26 mouse cellular contexts compared by ENCODE assay signal in the genomic region with DNA sequence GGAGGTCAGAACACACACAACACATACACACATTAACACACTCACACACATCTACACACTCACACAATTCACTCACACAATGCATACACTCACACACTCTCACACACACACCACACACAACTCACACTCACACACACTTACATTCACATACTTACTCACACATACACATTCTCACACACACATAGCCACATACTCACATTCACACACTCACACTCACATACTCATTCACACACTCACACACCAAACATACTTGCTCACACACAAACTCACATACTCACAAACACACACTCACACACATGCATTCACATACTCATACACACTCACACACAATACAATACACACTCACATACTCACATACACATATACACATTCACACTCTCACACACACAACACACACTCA. TPM values are rescaled to one million over a fixed set of nuclear protein-coding genes. Genes with fewer than 3 reads are reported as not detected.
"Had no signal": no experiment of that assay in that cellular context is flagged by ENCODE, and none has a peak within 500 bp of the region (broad histone marks: within the 10 kb centered on the region; RNA-seq: fewer than 3 reads in every experiment).

No protein-coding gene starts in this region.

- H3K27ac ChIP-seq: heart, adult 2 months; heart, embryonic 13.5 days; heart, embryonic 15.5 days; hindbrain, embryonic 15.5 days; hindbrain, postnatal 0 days; kidney, embryonic 15.5 days; kidney, postnatal 0 days; limb, embryonic 13.5 days; limb, embryonic 15.5 days; liver, embryonic 12.5 days; liver, embryonic 14.5 days had no signal

- H3K36me3 ChIP-seq: heart, embryonic 13.5 days; heart, embryonic 15.5 days; hindbrain, embryonic 15.5 days; kidney, embryonic 15.5 days; limb, embryonic 13.5 days; limb, embryonic 15.5 days; liver, embryonic 12.5 days had no signal

- H3K4me3 ChIP-seq: heart, adult 2 months; heart, embryonic 13.5 days; heart, embryonic 15.5 days; hindbrain, embryonic 13.5 days; hindbrain, embryonic 15.5 days; kidney, embryonic 15.5 days; limb, embryonic 13.5 days; limb, embryonic 15.5 days; liver, embryonic 12.5 days had no signal

- H3K9ac ChIP-seq: heart, embryonic 13.5 days; heart, embryonic 15.5 days; hindbrain, embryonic 13.5 days; hindbrain, embryonic 15.5 days; kidney, embryonic 15.5 days; limb, embryonic 13.5 days; limb, embryonic 15.5 days; liver, embryonic 12.5 days; liver, embryonic 14.5 days had no signal

- H3K4me1 ChIP-seq: heart, embryonic 13.5 days; heart, embryonic 15.5 days; kidney, embryonic 15.5 days; limb, embryonic 13.5 days; limb, embryonic 15.5 days; liver, embryonic 12.5 days had no signal

- DNase-seq: gastrocnemius, postnatal 14 days; gastrocnemius, postnatal 36 days; heart, adult 11 months; heart, adult 2 months; heart, postnatal 14 days; heart, postnatal 36 days; kidney, adult 11 months; kidney, adult 2 months; kidney, adult 9 months; kidney, postnatal 14 days; kidney, postnatal 36 days; layer of hippocampus, adult 9-11 months; layer of hippocampus, postnatal 36 days; left cerebral cortex, postnatal 4 days had no signal

- H3K9me3 ChIP-seq: heart, embryonic 13.5 days; heart, embryonic 15.5 days; hindbrain, embryonic 13.5 days; hindbrain, embryonic 15.5 days; kidney, embryonic 15.5 days; limb, embryonic 13.5 days; limb, embryonic 15.5 days; liver, embryonic 12.5 days had no signal

- H3K27me3 ChIP-seq: heart, embryonic 13.5 days; heart, embryonic 15.5 days; hindbrain, embryonic 13.5 days; hindbrain, embryonic 15.5 days; kidney, embryonic 15.5 days; limb, embryonic 13.5 days; limb, embryonic 15.5 days; liver, embryonic 12.5 days had no signal

RNA-seq across cellular contexts. Expression of a gene that starts 40.7 kb away (rescaled TPM):
- total RNA-seq: hematopoietic stem cell, adult 5-6 weeks had no signal
